Mouse (Mus musculus): ENCODE data around the gene Npas4.

DNA sequence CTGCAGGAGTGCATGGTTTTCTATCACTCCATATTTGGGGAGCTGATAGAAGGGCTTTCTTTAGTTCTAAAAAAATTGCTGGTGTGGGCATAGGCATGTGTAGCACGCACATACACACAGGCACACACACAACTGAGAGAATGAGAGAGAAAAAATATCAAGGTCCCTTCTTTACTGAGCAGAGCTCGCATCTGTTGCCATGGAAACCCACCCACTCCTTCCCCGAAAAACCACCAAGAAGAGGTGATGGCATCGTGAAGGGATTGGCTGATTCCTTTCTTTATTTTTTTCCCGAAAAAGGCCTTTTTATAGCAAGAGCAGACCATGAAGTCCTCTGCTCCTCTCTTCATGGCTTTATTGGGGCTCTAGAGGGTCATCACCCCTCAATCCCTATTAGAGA, 3.9 kb upstream of the Npas4 start:
- no peak for TF ChIP-seq CTCF (IDR thresholded peaks at IDR 0.05; ENCODE audit: control insufficient read depth, insufficient read depth, low read length)
- TF ChIP-seq POLR2A (IDR thresholded peaks at IDR 0.05; ENCODE audit: borderline replicate concordance, control insufficient read depth, low read depth, low read length), result no peak
